Mouse (Mus musculus) lung, postnatal 0 days (tissue): ENCODE results near the gene Lama1.
"Not testable (repeated sequence)": the region's sequence is repeated elsewhere in the genome, so short reads cannot be mapped to it uniquely, and the experiment has no call there.

Experiments
- CTCF ChIP-seq: IDR thresholded peaks from 2 replicates; pipeline ENCODE4 v1.5.1; 2016; ENCODE audit warnings: antibody characterized with exemption, mild to moderate bottlenecking
- EP300 ChIP-seq: IDR thresholded peaks from 2 replicates; pipeline ENCODE4 v1.6.1; 2016; ENCODE audit warnings: antibody characterized with exemption, mild to moderate bottlenecking, control low read depth

GRCm38 (mm10) chr17:67841494-67841893 is 144.4 kb downstream of the Lama1 start:
- not testable (repeated sequence) for TF ChIP-seq CTCF, EP300
